Mouse (Mus musculus): ENCODE measurements at regions not wholly inside any gene's neighbourhood (a gene's known extent, or its start where the extent isn't known, plus 50 kb on each side); places are given as distances from the start of the nearest gene placed in this dataset.
A peak's percentile ranks its signal among the peaks of the same experiment; 100 is the strongest.
"Not testable (repeated sequence)": the region's sequence is repeated elsewhere in the genome, so short reads cannot be mapped to it uniquely, and the experiment has no call there.

GRCm38 (mm10) chr13:44669761-44670160 lies 59.5 kb upstream of the Jarid2 start:
- DNase-seq (ENCODE audit: low spot score), result peak; percentile 50

GRCm38 (mm10) chr13:44673337-44673966 lies 55.8 kb upstream of the Jarid2 start:
- DNase-seq (ENCODE audit: low spot score), result peak; percentile 14

GRCm38 (mm10) chr13:44673967-44674357 lies 55.3 kb upstream of the Jarid2 start:
- DNase-seq (ENCODE audit: low spot score), result no peak

- DNase-seq (ENCODE audit: low spot score), result no peak
Observed at GRCm38 (mm10) chr13:44674926-44675650, 54.2 kb upstream of the Jarid2 start.

GRCm38 (mm10) chr13:44676041-44676440 lies 53.2 kb upstream of the Jarid2 start:
- DNase-seq (ENCODE audit: low spot score), result no peak

- no peak for DNase-seq (ENCODE audit: low spot score)
Observed at GRCm38 (mm10) chr13:44678121-44678520, 51.2 kb upstream of the Jarid2 start.

GRCm38 (mm10) chr13:44679457-44679856 lies 49.8 kb upstream of the Jarid2 start:
- DNase-seq (ENCODE audit: low spot score), result not testable (repeated sequence)

Measured in embryo, embryonic 10.5 days (tissue).